8 mouse cellular contexts compared by ENCODE assay signal in the genomic region with DNA sequence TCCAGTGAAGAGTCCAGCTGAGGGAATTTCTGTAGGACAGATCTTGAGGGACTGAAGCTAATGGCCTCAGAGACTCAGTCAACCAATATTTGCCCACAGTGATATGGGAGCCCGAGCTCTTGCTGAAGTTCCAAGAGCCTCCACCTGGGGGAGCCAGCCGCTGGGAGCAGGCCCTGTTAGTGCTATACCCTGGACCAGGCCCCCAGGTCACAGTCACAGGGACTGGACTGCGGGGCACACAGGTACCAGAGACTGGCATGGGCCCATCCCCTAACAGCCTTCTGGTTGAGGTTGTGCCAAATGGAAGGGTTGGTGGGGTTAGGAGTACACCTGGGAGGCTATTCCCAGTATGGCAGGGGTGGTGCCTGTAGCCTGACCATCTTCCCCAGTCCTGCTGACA. TPM values are rescaled to one million over a fixed set of nuclear protein-coding genes. Genes with fewer than 3 reads are reported as not detected.
DNase-seq lines count a peak whose midpoint lies in the region; ATAC-seq and TF ChIP-seq lines count a peak whose summit lies in the region.

No protein-coding gene starts in this region.

- WGBS in embryonic facial prominence, embryonic 15.5 days: 18% methylated on average over 3 of the region's 3 CpGs
- WGBS in heart, postnatal 0 days: 11% methylated on average over 3 of the region's 3 CpGs
- 16% methylated on average over 3 of the region's 3 CpGs for WGBS in lung, embryonic 14.5 days

- in situ Hi-C loops in ES-E14 (cut with MboI; ENCODE audit: low sequenced_read_pairs in 2 of 2, unreplicated experiment in 2 of 2): no loop called here

- TF ChIP-seq POLR2A in bone marrow macrophage, adult 2 months (IDR thresholded peaks at IDR 0.05; ENCODE audit: borderline replicate concordance, low read depth, low read length): no peak

- H3K27ac ChIP-seq in ES-E14 (ENCODE audit: insufficient read depth, low read depth, low read length, poor library complexity, severe bottlenecking): no peak overlapping the region
- no peak overlapping the region for H3K27ac ChIP-seq in bone marrow macrophage, adult 2 months (ENCODE audit: insufficient read depth, low read depth, low read length)
- H3K27ac ChIP-seq in embryonic facial prominence, embryonic 15.5 days (replicated peaks): no peak overlapping the region
- H3K27ac ChIP-seq in heart, postnatal 0 days (ENCODE audit: low read depth): no peak overlapping the region
- H3K27ac ChIP-seq in lung, embryonic 14.5 days (ENCODE audit: low read depth): no peak overlapping the region

- peak; percentile 56 for DNase-seq in ES-E14 (ENCODE audit: low read depth, low spot score)
- DNase-seq in heart, postnatal 0 days (ENCODE audit: low spot score): peak; percentile 57
- peak; percentile 55 to 91 for DNase-seq in kidney, postnatal 36 days
- peak; percentile 88 for DNase-seq in lung, embryonic 14.5 days
- DNase-seq in ovary, postnatal 14 days (ENCODE audit: low spot score): peak; percentile 70
- DNase-seq in thymus, postnatal 4 days: peak; percentile 90

- ATAC-seq in embryonic facial prominence, embryonic 15.5 days (ENCODE audit: insufficient number of reproducible peaks, low FRiP score, low TSS enrichment, low read depth): peak; percentile 3; the same call in 1 of the 2 replicates
- peak; percentile 35 for ATAC-seq in heart, postnatal 0 days (ENCODE audit: insufficient read depth, low read depth)
- ATAC-seq in lung, embryonic 14.5 days (ENCODE audit: insufficient read depth): peak; percentile 53; the same call in 1 of the 2 replicates

- TF ChIP-seq CTCF in bone marrow macrophage, adult 2 months (IDR thresholded peaks at IDR 0.05; ENCODE audit: low read depth, low read length): peak; percentile 58
- TF ChIP-seq CTCF in heart, postnatal 0 days (IDR thresholded peaks at IDR 0.05; ENCODE audit: low read depth): peak; percentile 72
- TF ChIP-seq CTCF in lung, embryonic 14.5 days (IDR thresholded peaks at IDR 0.05; ENCODE audit: low read depth): peak; percentile 75

- H3K4me1 ChIP-seq in ES-E14 (ENCODE audit: control insufficient read depth in 2 of 2, insufficient read depth in 2 of 2, low read length in 2 of 2, poor library complexity in 1 of 2): peaks cover 10 to 22% of the 10 kb centered on the region in 2 experiments; a peak in 3 of 4 replicates
- peaks cover 8% of the 10 kb centered on the region for H3K4me1 ChIP-seq in bone marrow macrophage, adult 2 months (ENCODE audit: control insufficient read depth, insufficient read depth, low read length)
- H3K4me1 ChIP-seq in embryonic facial prominence, embryonic 15.5 days: peaks cover 44% of the 10 kb centered on the region
- peaks cover 35% of the 10 kb centered on the region; the same call in 1 of the 2 replicates for H3K4me1 ChIP-seq in heart, postnatal 0 days (ENCODE audit: control insufficient read depth, insufficient read depth)
- peaks cover 19% of the 10 kb centered on the region for H3K4me1 ChIP-seq in lung, embryonic 14.5 days (ENCODE audit: insufficient read depth)

- no peak overlapping the region for H3K4me2 ChIP-seq in embryonic facial prominence, embryonic 15.5 days (replicated peaks)
- no peak overlapping the region for H3K4me2 ChIP-seq in heart, postnatal 0 days (ENCODE audit: low read depth, low read length)
- no peak overlapping the region for H3K4me2 ChIP-seq in lung, embryonic 14.5 days

- no peak overlapping the region for H3K9ac ChIP-seq in ES-E14 (ENCODE audit: insufficient read depth, low read depth, low read length, poor library complexity, severe bottlenecking)
- no peak overlapping the region for H3K9ac ChIP-seq in embryonic facial prominence, embryonic 15.5 days
- H3K9ac ChIP-seq in heart, postnatal 0 days (replicated peaks; ENCODE audit: low read depth, low read length): no peak overlapping the region
- no peak overlapping the region for H3K9ac ChIP-seq in lung, embryonic 14.5 days

- peaks cover 45% of the 10 kb centered on the region for H3K36me3 ChIP-seq in ES-E14 (ENCODE audit: control insufficient read depth, insufficient read depth, low read length, poor library complexity, severe bottlenecking)
- H3K36me3 ChIP-seq in embryonic facial prominence, embryonic 15.5 days: peaks cover 45% of the 10 kb centered on the region
- H3K36me3 ChIP-seq in heart, postnatal 0 days (replicated peaks; ENCODE audit: control insufficient read depth, insufficient read depth, low read length): peaks cover 39% of the 10 kb centered on the region
- H3K36me3 ChIP-seq in lung, embryonic 14.5 days (ENCODE audit: insufficient read depth): peaks cover 45% of the 10 kb centered on the region

- TF ChIP-seq EP300 in heart, postnatal 0 days (IDR thresholded peaks at IDR 0.05; ENCODE audit: low read depth): no peak

- no peaks in the 10 kb centered on the region for H3K9me3 ChIP-seq in ES-E14 (ENCODE audit: control insufficient read depth, insufficient read depth, low read depth, low read length)
- H3K9me3 ChIP-seq in embryonic facial prominence, embryonic 15.5 days (replicated peaks): no peaks in the 10 kb centered on the region
- H3K9me3 ChIP-seq in heart, postnatal 0 days (replicated peaks; ENCODE audit: control insufficient read depth, low read length): no peaks in the 10 kb centered on the region
- H3K9me3 ChIP-seq in lung, embryonic 14.5 days (ENCODE audit: low read depth, low read length): no peaks in the 10 kb centered on the region

- no peak overlapping the region for H3K4me3 ChIP-seq in ES-E14 (ENCODE audit: insufficient read depth in 1 of 2, low read depth in 1 of 2, low read length in 2 of 2, poor library complexity in 1 of 2, severe bottlenecking in 1 of 2)
- no peak overlapping the region for H3K4me3 ChIP-seq in bone marrow macrophage, adult 2 months (ENCODE audit: insufficient read depth, low read length)
- H3K4me3 ChIP-seq in embryonic facial prominence, embryonic 15.5 days (replicated peaks): no peak overlapping the region
- H3K4me3 ChIP-seq in heart, postnatal 0 days (ENCODE audit: low read depth, low read length): no peak overlapping the region
- H3K4me3 ChIP-seq in lung, embryonic 14.5 days (ENCODE audit: low read depth, low read length): no peak overlapping the region

- peaks cover 26% of the 10 kb centered on the region for H3K27me3 ChIP-seq in embryonic facial prominence, embryonic 15.5 days
- H3K27me3 ChIP-seq in heart, postnatal 0 days (ENCODE audit: control insufficient read depth, insufficient read depth, low read length): no peaks in the 10 kb centered on the region
- peaks cover 12% of the 10 kb centered on the region for H3K27me3 ChIP-seq in lung, embryonic 14.5 days (ENCODE audit: insufficient read depth, low read length)

TF ChIP-seq in ES-E14, 5 proteins besides CTCF, POLR2A, EP300 and RAD21 (continues in another document):
- TF ChIP-seq ZC3H11A (IDR thresholded peaks at IDR 0.05; ENCODE audit: borderline replicate concordance, low read depth, low read length) (no peak), HCFC1 (IDR thresholded peaks at IDR 0.05; ENCODE audit: borderline replicate concordance, insufficient read depth, low read length) (no peak), MAFK (IDR thresholded peaks at IDR 0.05; ENCODE audit: insufficient read depth, low read depth, low read length) (no peak)

RNA-seq across cellular contexts. Expression of a gene that starts 0.9 kb away (rescaled TPM):
- total RNA-seq in ES-E14 (2012; rRNA removed): 1.0 and 1.9 TPM in 2 replicates
- polyA plus RNA-seq in bone marrow macrophage, adult 2 months (2012; ENCODE audit: insufficient read depth, insufficient read length, missing spikeins): not detected in 2 replicates
- 0.09 TPM in 1 of 2 replicates, not detected in the other for polyA plus RNA-seq in embryonic facial prominence, embryonic 15.5 days (2015; fragmentation: Nextera tagmentation; extraction: Ambion mirVana)
- total RNA-seq in heart, postnatal 0 days (2014; rRNA removed; ENCODE audit: low replicate concordance): 4.0 TPM in 1 of 2 replicates, not detected in the other
- 0.18 and 0.22 TPM in 2 replicates for polyA plus RNA-seq in heart, postnatal 0 days (2015; fragmentation: Nextera tagmentation; extraction: Ambion mirVana)
- polyA plus RNA-seq in lung, embryonic 14.5 days (2014; fragmentation: Nextera tagmentation; extraction: Ambion mirVana): 0.11 and 0.14 TPM in 2 replicates

RNA-seq across cellular contexts. Expression of a gene that starts 7.4 kb away (rescaled TPM):
- 0.67 and 1.0 TPM in 2 replicates for total RNA-seq in ES-E14 (2012; rRNA removed)
- not detected in 2 replicates for polyA plus RNA-seq in bone marrow macrophage, adult 2 months (2012; ENCODE audit: insufficient read depth, insufficient read length, missing spikeins)
- polyA plus RNA-seq in embryonic facial prominence, embryonic 15.5 days (2015; fragmentation: Nextera tagmentation; extraction: Ambion mirVana): 10.0 and 13.8 TPM in 2 replicates
- 2.2 TPM in 1 of 2 replicates, not detected in the other for total RNA-seq in heart, postnatal 0 days (2014; rRNA removed; ENCODE audit: low replicate concordance)
- 2.3 and 2.7 TPM in 2 replicates for polyA plus RNA-seq in heart, postnatal 0 days (2015; fragmentation: Nextera tagmentation; extraction: Ambion mirVana)
- 0.93 and 0.97 TPM in 2 replicates for polyA plus RNA-seq in lung, embryonic 14.5 days (2014; fragmentation: Nextera tagmentation; extraction: Ambion mirVana)

RNA-seq across cellular contexts. Expression of a gene that starts 7.5 kb away (rescaled TPM):
- 77.2 and 87.1 TPM in 2 replicates for total RNA-seq in ES-E14 (2012; rRNA removed)
- polyA plus RNA-seq in bone marrow macrophage, adult 2 months (2012; ENCODE audit: insufficient read depth, insufficient read length, missing spikeins): 117 and 122 TPM in 2 replicates
- polyA plus RNA-seq in embryonic facial prominence, embryonic 15.5 days (2015; fragmentation: Nextera tagmentation; extraction: Ambion mirVana): 121 and 125 TPM in 2 replicates
- 29.3 and 50.6 TPM in 2 replicates for total RNA-seq in heart, postnatal 0 days (2014; rRNA removed; ENCODE audit: low replicate concordance)
- polyA plus RNA-seq in heart, postnatal 0 days (2015; fragmentation: Nextera tagmentation; extraction: Ambion mirVana): 41.8 and 44.4 TPM in 2 replicates
- polyA plus RNA-seq in lung, embryonic 14.5 days (2014; fragmentation: Nextera tagmentation; extraction: Ambion mirVana): 113 and 121 TPM in 2 replicates

RNA-seq across cellular contexts. Expression of a gene that starts 7.9 kb away (rescaled TPM):
- total RNA-seq in ES-E14 (2012; rRNA removed): 31.4 and 39.6 TPM in 2 replicates
- 38.5 and 51.4 TPM in 2 replicates for polyA plus RNA-seq in bone marrow macrophage, adult 2 months (2012; ENCODE audit: insufficient read depth, insufficient read length, missing spikeins)
- polyA plus RNA-seq in embryonic facial prominence, embryonic 15.5 days (2015; fragmentation: Nextera tagmentation; extraction: Ambion mirVana): 68.1 and 79.7 TPM in 2 replicates
- 8.8 and 12.7 TPM in 2 replicates for total RNA-seq in heart, postnatal 0 days (2014; rRNA removed; ENCODE audit: low replicate concordance)
- polyA plus RNA-seq in heart, postnatal 0 days (2015; fragmentation: Nextera tagmentation; extraction: Ambion mirVana): 25.2 and 26.0 TPM in 2 replicates
- 97.2 and 98.4 TPM in 2 replicates for polyA plus RNA-seq in lung, embryonic 14.5 days (2014; fragmentation: Nextera tagmentation; extraction: Ambion mirVana)

RNA-seq across cellular contexts. Expression of a gene that starts 20.5 kb away (rescaled TPM):
- 823 and 1,116 TPM in 2 replicates for total RNA-seq in ES-E14 (2012; rRNA removed)
- polyA plus RNA-seq in bone marrow macrophage, adult 2 months (2012; ENCODE audit: insufficient read depth, insufficient read length, missing spikeins): 823 and 921 TPM in 2 replicates
- polyA plus RNA-seq in embryonic facial prominence, embryonic 15.5 days (2015; fragmentation: Nextera tagmentation; extraction: Ambion mirVana): 1,751 and 1,885 TPM in 2 replicates
- 2,373 and 2,460 TPM in 2 replicates for total RNA-seq in heart, postnatal 0 days (2014; rRNA removed; ENCODE audit: low replicate concordance)
- 1,975 and 1,990 TPM in 2 replicates for polyA plus RNA-seq in heart, postnatal 0 days (2015; fragmentation: Nextera tagmentation; extraction: Ambion mirVana)
- polyA plus RNA-seq in lung, embryonic 14.5 days (2014; fragmentation: Nextera tagmentation; extraction: Ambion mirVana): 1,866 and 1,984 TPM in 2 replicates

Comparison
In these comparisons a context has a peak if more than half of its experiments do, and no peak if none do; other contexts are left out.
1. ATAC-seq: peak in every context shown above with its lines; median percentile 53 in lung, embryonic 14.5 days; 35 in heart, postnatal 0 days; 3 in embryonic facial prominence, embryonic 15.5 days.